Mouse (Mus musculus) T-cell, adult 2 months (primary cell): ENCODE measurements around the gene Ift140.

ENCODE experiments used
- DNase-seq: peaks from one replicate; pipeline ENCODE4 v3.0.0; 2022; ENCODE audit warnings: low spot score

Ift140 gene

DNA sequence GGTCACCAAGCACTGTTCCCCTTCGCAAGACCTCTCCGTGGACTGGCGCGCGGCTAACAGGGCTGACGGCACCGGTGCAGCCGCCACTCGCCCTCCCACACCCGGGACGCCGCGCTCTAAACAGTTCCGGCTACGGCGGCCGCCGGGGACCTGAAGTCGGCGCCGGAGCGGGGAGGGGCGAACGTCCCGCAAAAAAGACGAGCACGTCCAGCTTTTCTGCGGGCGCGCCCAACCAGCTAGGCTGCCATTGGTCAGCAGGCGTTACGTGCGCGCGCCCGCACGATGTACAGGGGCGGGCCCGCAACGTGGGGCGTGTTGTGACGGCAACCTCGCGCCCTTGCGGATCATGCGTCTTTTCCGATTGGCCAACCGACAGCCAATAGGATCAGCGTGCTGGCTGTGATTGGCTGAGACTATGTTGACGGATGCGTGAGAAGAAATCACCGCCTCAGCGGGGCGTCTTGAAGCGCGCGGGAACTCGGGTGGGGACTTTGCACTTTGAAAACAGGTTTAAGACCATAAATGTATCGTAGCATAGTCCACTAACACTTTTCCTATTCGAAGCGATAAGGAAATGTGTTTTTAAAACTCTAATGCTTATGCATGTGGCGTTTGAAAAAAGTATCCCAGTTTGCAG is at the start of gene Ift140, which contains the start of gene Cramp1l:
TSS of gene Ift140 (plus strand) at position 431 of the 637 bp plus-strand sequence.
TSS of gene Cramp1l (minus strand) at position 134 of the 637 bp plus-strand sequence.
- peak; percentile 99 for DNase-seq

DNA sequence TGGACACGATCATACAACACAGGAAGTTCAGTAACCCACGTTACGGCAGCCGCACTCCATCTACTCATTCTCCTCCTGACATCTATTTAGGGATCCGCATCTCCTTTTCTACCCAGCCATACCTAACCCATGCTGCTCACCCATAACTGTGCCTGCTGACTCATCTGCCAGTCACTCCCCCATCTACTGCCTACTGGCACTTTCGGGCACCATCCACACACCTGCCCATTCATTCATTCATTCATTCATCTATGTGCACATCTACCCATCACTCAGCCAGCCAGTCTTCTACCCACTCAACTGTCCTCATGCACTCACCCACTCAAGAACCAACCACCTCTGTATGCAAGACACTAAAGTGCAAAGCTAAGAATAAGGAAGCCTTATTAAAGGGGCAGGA is 28.7 kb upstream of the Ift140 start:
- DNase-seq: no peak

DNA sequence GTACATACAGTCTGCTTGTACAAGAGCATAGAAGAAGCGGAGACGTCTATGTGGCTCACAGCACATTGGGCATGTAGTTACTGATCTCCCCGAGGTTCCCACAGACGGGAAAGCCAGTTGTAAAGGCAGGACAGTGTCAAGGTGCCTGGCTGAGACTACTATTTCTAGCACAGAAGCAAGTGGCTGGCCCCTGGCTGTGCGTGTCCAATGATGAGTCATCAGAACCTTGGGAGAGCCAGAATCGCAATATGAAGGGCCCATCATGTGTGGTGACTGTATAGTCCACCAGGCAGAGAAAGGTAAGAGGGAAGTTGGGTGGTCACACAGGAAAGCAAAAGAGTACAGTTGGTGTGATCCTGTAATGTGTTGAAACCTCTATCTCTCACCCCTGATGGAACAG is 21.2 kb upstream of the Ift140 start:
- no peak for DNase-seq

DNA sequence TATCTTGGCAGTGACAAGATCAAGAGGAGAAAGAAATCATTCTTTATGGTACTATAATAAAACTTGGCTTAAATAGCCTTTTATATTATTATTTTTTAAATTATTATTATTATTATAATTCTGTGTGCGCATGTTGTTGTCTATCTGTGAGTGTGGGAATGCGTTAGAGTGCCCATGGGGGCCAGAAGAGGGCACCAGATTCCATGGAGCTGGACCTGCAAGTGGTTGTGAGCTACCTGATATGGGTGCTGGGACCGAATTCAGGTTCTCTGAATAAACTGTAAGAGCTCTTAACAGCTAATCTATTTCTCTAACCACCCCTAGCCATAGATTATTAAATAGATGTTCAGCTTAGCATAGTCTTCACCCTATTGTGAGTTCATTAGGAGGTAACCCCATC is 10.8 kb upstream of the Ift140 start:
- DNase-seq: no peak

DNA sequence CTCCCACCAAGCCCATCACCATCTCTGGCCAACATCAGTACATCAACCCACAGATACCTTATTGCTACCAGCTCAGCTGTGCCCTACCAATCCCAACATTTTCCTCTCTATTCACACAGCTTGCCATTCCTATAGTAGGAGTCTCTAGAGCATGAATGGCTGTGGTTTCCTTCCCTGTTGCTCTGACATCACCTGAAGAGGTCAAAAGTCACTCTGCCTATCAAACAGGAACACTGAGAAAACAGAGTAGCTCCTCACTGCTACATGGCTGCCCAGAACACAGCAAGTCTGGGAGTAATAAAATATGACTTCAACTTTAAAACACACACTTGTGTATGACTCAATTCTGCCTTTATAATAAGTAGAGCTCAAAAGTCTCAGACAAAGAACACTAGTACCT is 8.4 kb upstream of the Ift140 start:
- no peak for DNase-seq

DNA sequence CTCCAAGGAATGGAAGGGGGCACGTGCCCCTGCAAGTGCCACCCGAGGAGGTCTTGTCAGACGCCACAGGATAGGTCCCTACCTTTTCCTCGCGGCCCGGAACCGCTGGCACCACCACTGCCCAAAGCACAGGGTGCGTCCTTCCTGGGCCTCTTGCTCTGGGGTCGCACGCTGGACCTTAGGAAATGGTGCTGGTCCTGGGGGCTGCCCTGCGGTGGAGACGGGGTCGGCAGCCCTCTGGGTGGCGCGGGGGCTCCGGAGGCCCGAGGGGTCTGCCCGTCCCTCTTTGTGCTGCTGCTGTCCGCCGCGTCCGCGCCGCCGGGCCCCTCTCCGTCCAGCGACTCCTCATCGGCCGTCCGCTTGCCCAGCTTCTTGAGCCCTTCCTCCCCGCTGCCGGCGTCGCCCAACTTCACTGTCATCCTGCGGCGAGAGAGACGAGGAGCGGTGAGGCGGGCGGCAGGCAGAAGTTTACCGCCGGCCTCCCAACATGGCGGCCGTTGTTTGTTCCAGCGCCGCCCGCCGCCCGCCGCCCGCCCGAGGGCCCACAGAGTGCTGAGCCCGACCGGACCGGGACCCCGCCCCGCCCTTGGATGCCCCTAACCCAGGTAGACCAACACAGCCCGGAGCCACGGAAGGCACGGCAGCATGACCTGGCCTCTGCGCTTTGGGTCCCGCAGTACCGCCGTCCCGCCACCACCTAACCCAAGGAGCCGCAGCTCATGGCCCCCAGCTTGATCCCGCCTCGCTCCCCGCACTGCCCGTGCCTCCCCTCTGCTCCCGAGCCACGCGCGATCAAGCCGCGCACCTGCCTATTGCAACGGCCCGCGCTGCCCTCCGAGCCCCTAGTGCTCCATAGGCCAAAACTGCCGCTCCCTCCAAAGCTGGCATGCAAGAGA is 2.0 kb upstream of the Ift140 start:
- peak; percentile 38 for DNase-seq

DNA sequence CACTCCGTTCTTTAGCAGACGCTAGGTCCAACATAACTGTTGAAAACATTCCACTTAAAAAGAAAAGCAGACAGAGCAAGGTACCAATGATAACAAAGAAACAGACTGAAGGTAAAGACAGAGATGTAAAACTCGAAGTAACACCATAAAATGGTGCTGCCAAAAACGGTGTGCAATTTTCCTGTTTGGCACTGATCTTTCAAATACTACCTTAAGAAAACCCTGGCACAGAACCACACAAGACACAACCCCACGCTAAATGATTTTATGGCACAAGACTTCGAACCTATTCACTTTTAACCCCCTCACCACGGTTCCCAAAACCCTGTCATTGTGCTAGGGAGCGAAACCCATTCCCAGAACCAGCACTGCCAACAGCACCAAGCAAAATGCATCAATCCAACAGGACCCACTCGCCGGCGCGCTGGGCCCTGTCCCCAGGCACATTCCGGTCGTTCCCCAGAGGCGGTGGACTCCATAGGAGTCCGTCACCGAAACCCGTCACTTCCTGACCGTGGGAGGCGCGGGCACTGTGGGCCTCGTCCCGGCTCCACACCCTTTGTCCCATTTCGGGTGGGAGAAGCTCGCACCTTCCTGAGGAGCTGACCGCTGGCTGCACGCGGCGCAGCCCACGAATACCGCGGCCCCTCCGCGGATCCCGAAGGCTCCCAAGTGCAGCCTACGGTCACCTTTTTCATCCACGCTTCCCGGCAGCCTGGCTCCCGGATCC is 879 bp upstream of the Ift140 start:
- peak; percentile 15 for DNase-seq

DNA sequence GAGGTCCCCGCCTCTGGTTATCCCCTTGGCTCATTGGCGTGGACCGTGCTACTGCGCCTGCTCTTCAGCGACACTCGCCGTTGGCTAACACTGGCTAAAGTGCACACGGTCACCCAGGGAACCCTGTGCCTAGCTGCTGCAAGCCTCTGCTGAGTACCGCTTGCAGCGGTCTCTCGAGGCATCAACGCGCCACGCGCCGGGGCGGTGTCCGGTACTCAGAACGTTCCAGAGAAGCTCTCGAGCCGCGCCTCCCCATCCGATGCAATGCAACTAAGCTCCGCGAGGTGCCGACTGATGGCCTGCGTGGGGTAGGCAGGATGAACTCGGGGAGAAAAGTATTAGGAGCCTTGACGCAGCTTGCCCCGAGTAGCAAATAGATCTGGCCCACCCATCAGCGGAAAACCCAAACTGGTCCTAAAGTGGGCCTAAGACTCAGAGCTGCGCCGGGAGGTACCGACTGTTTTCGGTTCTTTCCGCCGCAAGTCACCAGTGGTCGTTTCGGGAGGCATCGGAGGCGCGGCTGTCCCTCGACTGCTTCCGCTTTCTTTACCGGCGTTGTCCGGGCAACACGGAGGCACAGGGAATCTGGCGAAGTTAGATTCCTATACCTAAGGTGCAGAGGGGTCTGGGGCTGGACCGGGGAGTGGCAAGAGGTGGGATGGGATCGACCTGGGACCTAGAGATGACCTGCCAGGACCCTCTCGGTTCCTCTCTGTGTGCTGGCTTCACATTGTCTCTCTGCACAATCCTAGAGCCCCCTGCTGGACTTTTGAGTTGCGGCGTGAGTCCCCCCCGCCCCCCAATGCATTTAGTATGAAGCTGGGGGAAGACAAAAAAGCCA is 627 bp downstream of the Ift140 start:
- peak; percentile 62 for DNase-seq

DNA sequence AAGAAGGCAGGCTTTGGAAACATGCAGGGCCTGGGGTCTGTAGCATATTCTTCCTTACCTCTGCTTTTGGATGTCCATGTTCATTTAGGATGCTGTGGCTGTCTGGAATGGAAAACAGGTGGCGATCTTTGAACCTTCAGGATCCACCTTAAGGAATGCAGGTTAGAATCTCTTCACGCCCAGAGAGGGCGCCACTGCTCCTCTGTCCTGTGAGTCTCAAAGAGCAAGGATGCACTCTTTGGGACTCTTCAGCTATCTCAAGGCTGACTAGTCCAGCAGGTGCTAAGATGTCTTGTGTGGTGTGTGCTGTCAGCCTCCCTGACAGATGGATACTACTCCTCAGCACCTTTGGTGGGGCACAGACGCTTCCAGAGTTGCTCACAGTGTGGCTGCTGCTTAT is 20.3 kb downstream of the Ift140 start:
- no peak for DNase-seq

DNA sequence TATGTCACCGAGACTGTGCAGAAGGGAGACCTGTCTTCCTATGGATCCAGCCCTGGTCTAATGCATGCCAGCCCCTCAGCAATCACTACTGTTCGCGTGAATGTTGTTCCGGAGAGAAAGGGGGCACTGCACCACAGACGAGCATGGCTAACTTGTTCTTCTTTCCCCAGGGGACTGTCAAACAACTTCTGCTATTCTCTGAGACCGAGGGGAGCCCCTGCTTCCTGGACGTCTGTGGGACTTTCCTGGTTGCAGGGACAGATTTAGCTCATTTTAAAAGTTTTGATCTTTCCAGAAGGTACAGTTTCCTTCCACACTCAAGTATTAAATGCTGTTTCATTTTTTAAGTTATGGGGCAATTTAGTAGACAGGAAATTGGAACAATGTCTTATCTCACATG is 29.0 kb downstream of the Ift140 start:
- peak; percentile 2 for DNase-seq

DNA sequence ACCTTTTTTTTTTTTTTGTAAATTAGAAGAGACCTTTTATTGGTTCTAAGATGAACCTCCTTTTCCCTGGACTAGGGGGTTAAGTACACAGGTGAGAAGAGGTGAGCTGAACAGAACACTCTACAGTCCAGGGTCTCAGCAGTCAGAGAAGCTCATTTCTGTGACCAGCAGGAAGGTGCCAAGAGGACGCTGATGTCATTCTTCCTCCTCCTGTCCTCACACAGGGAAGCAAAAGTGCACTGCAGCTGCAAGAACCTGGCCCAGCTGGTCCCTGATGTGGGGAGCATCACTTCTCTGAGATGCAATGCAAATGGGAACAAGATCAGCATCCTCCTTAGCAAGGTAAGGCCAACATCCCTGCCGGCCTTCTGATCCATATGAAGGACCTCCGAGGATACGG is 29.4 kb downstream of the Ift140 start:
- no peak for DNase-seq

DNA sequence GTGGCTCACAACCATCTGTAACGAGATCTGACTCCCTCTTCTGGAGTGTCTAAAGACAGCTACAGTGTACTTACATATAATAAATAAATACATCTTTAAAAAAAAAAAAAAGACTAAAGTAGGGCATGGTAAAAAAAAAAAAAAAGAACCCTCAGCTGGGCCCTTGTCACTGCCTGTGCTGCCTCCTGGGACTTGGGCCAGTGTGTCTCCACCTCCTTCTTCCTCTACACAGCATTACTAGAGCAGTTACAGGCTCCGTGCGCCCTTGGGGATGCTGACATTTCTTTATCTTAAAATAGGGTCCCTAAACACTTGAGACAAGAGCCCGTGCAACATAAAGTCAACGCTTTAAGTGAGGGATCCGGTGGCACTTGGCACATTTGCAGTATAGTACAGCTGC is 31.3 kb downstream of the Ift140 start:
- no peak for DNase-seq

DNA sequence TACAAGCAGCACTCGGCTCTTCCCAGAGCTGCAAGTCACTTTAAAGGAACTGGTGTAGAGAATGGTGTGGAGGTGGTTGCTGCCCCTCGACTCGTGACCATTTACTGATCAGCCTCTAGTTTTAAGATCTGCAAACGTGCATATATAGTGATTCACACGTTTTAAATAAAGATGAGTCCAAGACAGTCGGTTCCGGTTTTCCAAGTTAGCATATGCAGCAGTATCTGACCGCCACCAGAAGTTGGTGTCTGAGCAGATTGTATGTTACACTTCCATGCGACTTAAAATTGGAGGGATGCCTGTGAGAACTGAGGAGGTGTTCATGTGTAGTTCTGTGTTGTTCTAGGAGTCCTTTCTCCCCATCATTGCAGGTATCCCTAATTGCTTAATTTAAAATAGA is 37.4 kb downstream of the Ift140 start:
- DNase-seq: no peak

DNA sequence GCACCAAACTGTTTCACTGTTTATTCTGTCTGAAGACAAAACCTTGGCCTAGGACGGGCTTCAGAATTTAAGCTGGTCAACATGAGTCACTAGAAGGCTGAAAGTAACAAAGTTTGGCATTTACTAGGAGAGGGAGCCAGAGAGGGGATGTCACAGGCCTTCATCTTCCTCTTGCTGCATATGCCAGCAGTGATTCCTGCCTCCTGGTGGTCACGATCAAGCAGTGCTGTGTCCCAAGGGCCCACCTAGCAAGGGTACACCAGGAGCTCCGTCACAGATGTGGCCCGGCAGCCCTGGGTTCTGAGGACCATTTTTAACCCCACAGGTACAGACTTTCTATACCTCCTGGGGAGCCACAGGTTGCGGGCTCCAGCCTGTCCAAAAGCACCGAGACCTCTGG is 41.2 kb downstream of the Ift140 start:
- DNase-seq: no peak

DNA sequence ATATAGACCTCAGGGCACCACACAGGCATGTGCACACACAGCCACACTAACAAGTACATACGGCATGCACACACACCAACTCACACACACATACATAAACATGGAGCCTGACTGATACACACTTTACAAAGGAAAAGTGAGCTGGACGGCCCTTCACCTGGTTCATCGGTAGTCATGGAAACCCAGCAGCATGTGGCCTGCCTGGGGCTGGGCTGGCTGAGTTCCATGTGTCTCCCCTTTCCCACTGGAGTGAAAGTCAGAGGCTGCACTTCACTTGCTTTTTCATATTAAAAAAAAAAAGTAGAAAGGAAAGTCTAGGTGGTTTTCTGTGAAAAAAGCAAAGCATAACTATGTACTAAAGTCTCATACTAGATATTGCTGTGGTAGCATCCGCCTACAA is 47.4 kb downstream of the Ift140 start:
- DNase-seq: no peak

DNA sequence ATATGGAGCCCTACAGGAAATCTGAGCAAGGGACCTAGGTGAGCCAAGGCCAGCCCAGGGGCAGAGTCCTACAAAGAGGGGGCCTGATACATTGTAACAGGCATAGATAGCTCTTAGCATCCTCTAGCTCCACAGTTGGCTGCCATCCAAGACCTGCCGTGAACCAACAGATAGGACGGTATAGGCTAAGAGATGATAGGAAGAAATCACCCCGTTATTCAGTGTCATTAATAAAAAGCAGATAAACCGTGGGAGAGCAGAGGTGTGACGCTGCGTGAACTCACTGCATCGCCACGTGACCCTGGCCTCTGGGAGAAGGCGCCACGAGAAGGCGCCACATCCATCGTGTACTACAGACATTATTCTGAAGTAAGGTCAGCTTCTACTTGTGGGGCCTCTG is 48.0 kb downstream of the Ift140 start:
- no peak for DNase-seq

DNA sequence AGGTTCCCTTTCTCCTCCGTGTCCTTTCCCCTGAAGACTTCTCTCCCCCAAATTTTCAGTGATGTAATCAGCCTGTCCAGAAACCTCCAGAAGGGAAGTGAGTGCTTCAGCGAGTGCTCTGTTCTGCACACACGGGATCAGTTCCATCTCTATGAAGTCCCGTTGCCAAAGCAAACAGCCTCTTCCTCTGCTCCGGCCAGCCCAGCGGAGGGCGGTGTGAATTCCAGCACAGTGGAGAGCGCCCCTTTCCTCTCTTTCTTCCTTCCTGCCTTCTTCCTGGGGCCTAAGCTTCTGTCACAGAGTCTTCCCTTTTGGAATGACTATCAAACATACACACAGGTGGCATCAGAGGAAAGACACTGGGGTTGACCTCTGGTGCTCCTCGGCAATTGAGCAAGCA is 48.5 kb downstream of the Ift140 start:
- DNase-seq: no peak

DNA sequence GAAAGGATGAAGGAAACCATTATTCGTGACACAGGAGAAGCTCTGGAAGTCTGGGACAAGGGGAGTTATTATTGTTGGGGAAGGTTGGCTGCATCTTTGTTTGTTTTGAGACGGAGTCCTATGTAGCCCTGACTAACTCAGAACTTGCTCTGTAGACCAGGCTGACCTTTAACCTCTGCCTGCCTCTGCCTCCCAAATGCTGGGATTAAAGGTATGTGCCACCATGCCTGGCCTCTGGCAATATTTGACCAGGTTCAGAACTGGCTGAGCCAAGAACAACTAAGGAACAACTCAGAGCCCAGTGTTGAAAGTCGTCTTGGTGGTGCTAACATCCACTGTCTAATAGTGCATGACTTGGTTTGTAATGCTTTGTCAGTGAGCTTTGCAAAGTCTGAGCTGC is 49.3 kb downstream of the Ift140 start:
- DNase-seq: no peak

DNA sequence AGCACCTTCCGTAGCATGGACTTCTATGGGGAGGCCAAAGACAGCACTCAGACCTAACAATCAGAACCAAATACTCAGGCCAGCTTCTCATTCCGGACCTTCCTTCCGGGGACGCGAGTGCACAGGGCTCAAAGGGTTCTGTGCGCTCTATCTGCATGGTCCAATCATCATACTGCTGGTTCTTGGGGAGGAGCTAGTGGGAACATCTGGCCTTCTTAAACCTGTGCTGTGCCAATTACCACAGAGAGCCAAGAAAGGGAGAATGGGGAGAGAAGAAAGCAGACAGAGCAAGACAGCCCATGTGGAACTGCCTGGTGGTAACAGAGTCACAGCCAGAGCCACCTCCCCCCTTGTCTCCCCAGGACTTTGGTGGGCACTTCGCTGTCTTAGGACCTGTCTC is 50.7 kb downstream of the Ift140 start:
- no peak for DNase-seq

DNA sequence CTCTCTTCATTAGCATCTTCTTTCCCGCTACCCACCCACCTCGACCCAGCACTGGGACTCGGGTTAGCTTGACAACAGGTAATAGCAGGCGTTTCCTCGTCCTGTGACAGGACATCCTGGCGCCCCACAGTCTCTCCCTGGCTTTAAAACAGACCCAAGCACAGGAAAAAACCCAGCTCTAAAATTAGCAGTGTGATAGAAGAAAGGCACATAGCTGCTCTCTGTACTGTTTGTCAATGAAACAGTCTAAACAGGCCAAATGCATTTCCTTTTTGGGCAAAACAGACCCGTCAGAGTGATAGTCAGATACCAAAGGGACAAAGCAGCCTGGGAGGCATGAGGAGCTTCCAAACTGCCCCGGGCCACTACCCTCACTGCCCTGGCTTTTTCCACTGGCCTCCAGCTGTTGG is 51.6 kb downstream of the Ift140 start:
- no peak for DNase-seq

DNA sequence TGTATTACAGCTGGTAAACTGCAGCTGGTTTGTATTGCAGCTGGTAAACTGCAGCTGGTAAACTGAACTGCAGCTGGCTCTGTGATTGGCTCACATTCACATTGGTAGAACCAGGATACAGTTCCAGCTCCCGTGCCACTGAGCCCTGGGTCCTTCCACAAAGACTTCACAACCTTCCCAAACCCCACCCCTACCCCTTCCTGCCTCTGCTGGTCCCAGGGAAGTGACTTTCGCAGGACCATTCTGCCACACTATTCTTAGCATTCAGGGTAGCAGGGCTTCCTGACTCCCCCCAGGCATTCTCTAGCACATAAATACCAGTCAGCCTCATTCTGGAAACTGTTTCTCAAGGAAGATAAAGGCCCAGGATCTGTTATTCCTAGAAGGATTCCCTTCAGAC is 52.8 kb downstream of the Ift140 start:
- DNase-seq: no peak

DNA sequence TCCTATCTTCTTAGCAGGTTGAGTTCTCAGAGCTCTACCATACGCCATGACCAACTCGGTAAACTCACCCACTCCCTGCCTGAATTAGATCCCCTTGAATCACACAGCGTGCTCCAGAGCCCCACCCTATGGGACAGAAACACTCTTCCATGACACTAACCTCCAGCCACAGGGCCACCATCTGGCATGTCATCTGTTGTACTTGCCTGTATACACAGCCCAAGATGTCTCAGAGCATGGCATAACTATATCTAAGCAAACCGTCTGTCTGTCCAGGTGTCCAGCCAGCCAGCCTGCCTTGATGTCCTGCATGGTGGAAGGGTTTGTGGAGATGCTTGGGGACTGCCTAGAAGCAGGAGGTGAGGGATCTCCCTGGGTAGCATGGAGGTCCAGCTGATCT is 61.0 kb downstream of the Ift140 start:
- DNase-seq: no peak
